Mouse (Mus musculus): ENCODE results near the gene Dock10.

- TF ChIP-seq POLR2A (IDR thresholded peaks at IDR 0.05; ENCODE audit: insufficient read length, low read depth) (no peak), CEBPB (IDR thresholded peaks at IDR 0.05; ENCODE audit: insufficient read depth, poor library complexity, severe bottlenecking) (no peak), POLR2AphosphoS2 (IDR thresholded peaks at IDR 0.05; ENCODE audit: insufficient read length, low read depth) (no peak), MYOD1 (IDR thresholded peaks at IDR 0.05; ENCODE audit: control insufficient read depth in 1 of 3, insufficient read length in 2 of 3, low read depth in 2 of 3) (no peak), TCF12 (IDR thresholded peaks at IDR 0.05; ENCODE audit: insufficient read depth, poor library complexity, severe bottlenecking) (no peak), USF1 (IDR thresholded peaks at IDR 0.05; ENCODE audit: low read depth) (no peak), MAX (IDR thresholded peaks at IDR 0.05; ENCODE audit: low read depth) (no peak), MYOG (IDR thresholded peaks at IDR 0.05; ENCODE audit: control insufficient read depth in 1 of 3, insufficient read depth in 1 of 3, insufficient read length in 2 of 3, low read depth in 2 of 3) (no peak), TCF3 (IDR thresholded peaks at IDR 0.05; ENCODE audit: insufficient read length, low read depth) (no peak), SRF (IDR thresholded peaks at IDR 0.05; ENCODE audit: control insufficient read depth, insufficient read length, low read depth) (no peak)
Observed at GRCm38 (mm10) chr1:80626800-80627199, 131.5 kb downstream of the Dock10 start.
